Mouse (Mus musculus) intestine, postnatal 0 days (tissue): Measurements from ENCODE around the gene Wdr41. TPM values are rescaled to one million over a fixed set of nuclear protein-coding genes. Genes with fewer than 3 reads are reported as not detected.

ENCODE experiments used
- ATAC-seq: fragments of 200-750 bp; cut with Nextera tagmentation; 2 replicates; pipeline ENCODE4 v1.8.0; 2017; ENCODE audit warnings: mild to moderate bottlenecking, moderate TSS enrichment, moderate library complexity
- H3K27ac ChIP-seq: fragments of 300-500 bp; sonication (generic); 2 replicates; pipeline ENCODE4 v1.5.1; 2014; ENCODE audit warnings: mild to moderate bottlenecking, low read depth, low read length, moderate library complexity
- H3K27me3 ChIP-seq: fragments of 300-500 bp; sonication (generic); replicated peaks from 2 replicates; pipeline ENCODE4 v1.6.1; 2014; ENCODE audit warnings: low read length, mixed read lengths; ENCODE audit not compliant: control insufficient read depth, insufficient read depth
- H3K36me3 ChIP-seq: fragments of 300-500 bp; sonication (generic); 2 replicates; pipeline ENCODE4 v1.6.1; 2014; ENCODE audit warnings: mild to moderate bottlenecking, moderate library complexity; ENCODE audit not compliant: control insufficient read depth, insufficient read depth
- H3K4me1 ChIP-seq: fragments of 300-500 bp; sonication (generic); replicated peaks from 2 replicates; pipeline ENCODE4 v1.6.1; 2014; ENCODE audit warnings: antibody characterized with exemption, low read length, mixed read lengths; ENCODE audit not compliant: control insufficient read depth, insufficient read depth
- H3K4me2 ChIP-seq: fragments of 300-500 bp; sonication (generic); replicated peaks from 2 replicates; pipeline ENCODE4 v1.6.1; 2014; ENCODE audit warnings: low read depth, mild to moderate bottlenecking, moderate library complexity
- H3K4me3 ChIP-seq: fragments of 300-500 bp; sonication (generic); 2 replicates; pipeline ENCODE4 v1.5.1; 2014; ENCODE audit warnings: low read depth, low read length
- H3K9ac ChIP-seq: fragments of 300-500 bp; sonication (generic); 2 replicates; pipeline ENCODE4 v1.6.1; 2014; ENCODE audit warnings: mild to moderate bottlenecking, low read depth, low read length
- H3K9me3 ChIP-seq: fragments of 300-500 bp; sonication (generic); 2 replicates; pipeline ENCODE4 v1.6.1; 2016; ENCODE audit warnings: mixed run types; ENCODE audit not compliant: control insufficient read depth
- CTCF ChIP-seq: sonication (generic); IDR thresholded peaks from 2 replicates; pipeline ENCODE4 v1.5.1; 2016; ENCODE audit warnings: low read depth, mild to moderate bottlenecking, control low read depth, antibody characterized with exemption, moderate library complexity
- WGBS: fragments of 180-500 bp; shearing (Covaris S2); extraction: QIAGEN DNeasy Blood & Tissue Kit; methylation state at CpG from one replicate; pipeline ENCODE4 v1.1.7; 2014; 5-methylcytosine and 5-hydroxymethylcytosine counted together
- polyA plus RNA-seq: library from polyadenylated mRNA; unstranded; fragments of >200 nt; fragmentation: Nextera tagmentation; extraction: Ambion mirVana; gene quantifications from 2 replicates; pipeline ENCODE4 v1.2.1, GENCODE M21; 2015

Wdr41 gene
- polyA plus RNA-seq, 1 experiment from 2014 or later: 16.7 TPM

- no peak overlapping the region for H3K4me2 ChIP-seq
- WGBS: 68% methylated on average over 4 of the region's 4 CpGs
- H3K27me3 ChIP-seq: no peaks in the 10 kb centered on the region
- no peak for ATAC-seq
- H3K4me1 ChIP-seq: no peaks in the 10 kb centered on the region
- H3K36me3 ChIP-seq: no peaks in the 10 kb centered on the region
- no peak overlapping the region for H3K9ac ChIP-seq
- no peak overlapping the region for H3K27ac ChIP-seq
- no peaks in the 10 kb centered on the region for H3K9me3 ChIP-seq
- no peak overlapping the region for H3K4me3 ChIP-seq
- no peak for TF ChIP-seq CTCF
Measured at GRCm38 (mm10) chr13:95063390-95064017, 87.4 kb downstream of the Wdr41 start.

- H3K27ac ChIP-seq: no peak overlapping the region
- no peak overlapping the region for H3K4me2 ChIP-seq
- no peak for ATAC-seq
- H3K9me3 ChIP-seq: no peaks in the 10 kb centered on the region
- H3K27me3 ChIP-seq: no peaks in the 10 kb centered on the region
- H3K36me3 ChIP-seq: no peaks in the 10 kb centered on the region
- no peaks in the 10 kb centered on the region for H3K4me1 ChIP-seq
- WGBS: 64% methylated on average over 6 of the region's 6 CpGs
- no peak overlapping the region for H3K9ac ChIP-seq
- TF ChIP-seq CTCF: peak; percentile 69
- H3K4me3 ChIP-seq: no peak overlapping the region
Measured at GRCm38 (mm10) chr13:95067854-95068253, 91.7 kb downstream of the Wdr41 start.

GRCm38 (mm10) chr13:95070268-95070667 is 94.1 kb downstream of the Wdr41 start:
- Histone ChIP-seq H3K9ac (no peak overlapping the region), H3K4me2 (no peak overlapping the region), H3K27ac (no peak overlapping the region), H3K4me1 (no peaks in the 10 kb centered on the region), H3K4me3 (no peak overlapping the region), H3K36me3 (no peaks in the 10 kb centered on the region), H3K27me3 (no peaks in the 10 kb centered on the region), H3K9me3 (no peaks in the 10 kb centered on the region)
- no peak for ATAC-seq
- TF ChIP-seq CTCF: peak; percentile 40

Other genes starting within 250 kb of the Wdr41 start
- gene Tbca, start 187.4 kb upstream of the Wdr41 start, polyA plus RNA-seq: 378 and 387 TPM in 2 replicates
- not detected in 2 replicates for gene Otp, start 100.7 kb upstream of the Wdr41 start, polyA plus RNA-seq